Mouse (Mus musculus) splenic B cell, adult 2 months (primary cell): Measurements from ENCODE around the gene 4930486L24Rik.
"Not testable (repeated sequence)": the region's sequence is repeated elsewhere in the genome, so short reads cannot be mapped to it uniquely, and the experiment has no call there.

ENCODE experiments used
- DNase-seq: peaks from one replicate; pipeline ENCODE4 v3.0.0-alpha.2; 2011; ENCODE audit warnings: low read depth, low spot score
- H3K27me3 ChIP-seq: 2 replicates; pipeline ENCODE4 v1.6.1; 2012; ENCODE audit warnings: mild to moderate bottlenecking, low read length, moderate library complexity, mixed read lengths; ENCODE audit not compliant: control insufficient read depth, poor library complexity, insufficient read depth, severe bottlenecking
- H3K36me3 ChIP-seq: 2 replicates; pipeline ENCODE4 v1.6.1; 2012; ENCODE audit warnings: mild to moderate bottlenecking, low read length, moderate library complexity, mixed read lengths; ENCODE audit not compliant: control insufficient read depth, poor library complexity, insufficient read depth, severe bottlenecking

The 4930486L24Rik gene

DNA sequence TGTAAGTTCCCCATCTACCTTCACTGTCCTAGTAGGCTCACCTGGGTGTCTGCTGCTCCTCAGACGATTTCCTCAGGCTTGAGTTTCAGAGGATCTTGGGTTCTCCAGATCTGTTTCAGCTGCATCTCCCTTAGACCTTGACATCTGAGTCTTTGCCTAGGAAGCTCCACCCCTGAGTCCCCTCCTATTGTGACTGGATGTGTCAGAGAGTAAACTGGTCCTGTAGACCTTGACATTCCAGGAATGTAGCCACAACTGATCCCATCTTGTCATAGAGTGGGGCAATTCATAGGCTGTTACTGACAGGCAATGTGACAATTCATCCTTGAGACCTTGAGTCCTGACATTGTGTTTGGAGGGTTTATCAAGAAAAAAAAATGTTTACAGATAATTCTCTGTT lies at the start of gene 4930486L24Rik:
4930486L24Rik (minus strand) TSS at position 195 of the 400 bp plus-strand sequence.
- Histone ChIP-seq H3K36me3 (no peaks in the 10 kb centered on the region), H3K27me3 (no peaks in the 10 kb centered on the region)
- no peak for DNase-seq

DNA sequence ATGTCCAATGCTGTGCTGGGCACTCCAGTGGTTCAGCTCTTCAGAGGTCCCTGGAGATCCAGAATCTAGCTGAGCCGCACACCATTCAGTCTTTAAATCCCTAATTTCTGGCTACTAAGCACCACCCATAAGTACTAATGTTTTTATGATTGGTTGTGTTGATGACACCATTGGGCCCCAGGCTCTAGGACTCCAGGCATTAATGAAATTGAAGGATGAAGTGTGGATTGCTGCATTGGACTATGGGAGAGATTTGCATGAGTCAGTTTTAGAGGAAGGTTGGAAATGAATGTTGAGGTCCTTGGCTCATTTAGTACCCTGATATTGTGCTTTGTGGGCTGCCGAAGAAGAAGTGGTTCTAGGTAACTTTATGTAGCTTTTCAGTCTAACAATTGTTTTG lies 40.5 kb upstream of the 4930486L24Rik start, which contains the start of gene Tpbpb:
Tpbpb (minus strand) TSS at position 101 of the 400 bp plus-strand sequence.
- not testable (repeated sequence) for H3K36me3 ChIP-seq, H3K27me3 ChIP-seq, DNase-seq

DNA sequence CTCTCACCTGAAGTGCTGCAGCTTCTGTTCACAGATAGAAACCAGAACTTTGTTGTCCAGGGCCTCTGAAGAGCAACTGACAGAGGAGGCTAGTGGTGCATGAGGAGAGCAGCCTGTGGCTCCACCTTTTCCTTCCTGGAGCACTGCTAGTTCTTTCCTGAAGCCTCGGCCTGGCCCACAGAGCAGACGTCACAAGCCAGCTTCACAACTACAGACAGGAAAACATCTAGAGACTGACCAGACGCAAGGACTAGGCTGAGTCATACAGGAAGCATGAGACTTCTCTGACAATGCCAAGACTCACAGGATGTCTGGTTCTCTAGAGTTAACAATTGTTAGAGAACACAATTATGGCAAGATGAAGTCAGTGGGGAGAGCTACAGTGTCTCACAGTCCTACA lies 33.1 kb upstream of the 4930486L24Rik start, which contains the start of gene Ctla2b:
Ctla2b (minus strand) TSS at position 120 of the 400 bp plus-strand sequence.
- no peak for DNase-seq
- H3K27me3 ChIP-seq, result no peaks in the 10 kb centered on the region
- no peaks in the 10 kb centered on the region for H3K36me3 ChIP-seq

DNA sequence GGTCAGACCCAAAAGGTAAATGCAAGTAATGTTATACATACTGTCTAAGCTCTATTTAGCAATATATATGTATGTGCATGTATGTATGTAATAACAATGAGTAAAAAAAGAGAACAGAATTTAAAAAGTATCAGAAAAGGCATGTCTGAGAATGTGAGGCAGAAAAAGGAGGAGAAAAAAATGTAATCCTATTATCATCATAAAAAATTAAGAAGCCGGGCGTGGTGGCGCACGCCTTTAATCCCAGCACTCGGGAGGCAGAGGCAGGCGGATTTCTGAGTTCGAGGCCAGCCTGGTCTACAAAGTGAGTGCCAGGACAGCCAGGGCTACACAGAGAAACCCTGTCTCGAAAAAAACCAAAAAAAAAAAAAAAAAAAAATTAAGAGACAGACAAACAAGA lies 32.5 kb upstream of the 4930486L24Rik start, which contains the start of gene Gm49392:
Gm49392 (minus strand) TSS at position 101 of the 400 bp plus-strand sequence.
- not testable (repeated sequence) for DNase-seq, H3K36me3 ChIP-seq, H3K27me3 ChIP-seq

DNA sequence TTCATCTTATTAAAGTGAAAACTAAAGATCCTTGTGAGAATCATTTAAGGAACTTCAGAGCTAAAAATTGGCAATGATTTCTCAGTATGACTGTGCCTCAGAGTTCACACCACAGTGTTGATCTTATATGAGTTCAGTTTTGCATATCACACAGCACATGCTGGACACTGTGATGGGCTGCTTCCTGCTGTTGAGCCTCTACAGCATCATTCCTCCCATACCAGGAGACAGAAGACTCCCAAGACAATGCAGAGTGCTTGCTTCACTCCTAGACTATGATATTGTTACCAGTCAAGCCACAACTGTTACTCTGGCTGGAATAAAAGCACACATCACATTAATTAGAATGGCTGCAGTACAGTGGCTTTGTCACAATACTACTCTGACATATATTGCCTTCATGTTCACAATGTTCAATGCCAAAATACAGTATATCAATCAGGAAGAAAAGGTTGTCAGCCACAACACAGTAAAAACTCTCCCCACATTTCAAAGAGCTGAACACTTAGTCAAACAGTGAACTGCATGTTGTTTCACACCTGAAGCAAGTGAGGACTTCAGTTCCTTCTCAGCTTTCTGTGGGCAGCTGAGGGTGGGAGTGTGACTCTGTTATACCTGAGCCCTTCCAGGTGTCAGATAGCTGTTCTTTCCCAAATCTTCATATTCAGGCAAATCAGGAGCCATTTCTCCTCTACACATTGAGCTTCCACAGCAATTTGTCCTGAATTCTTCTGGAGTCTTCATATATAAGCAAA lies 31.3 kb upstream of the 4930486L24Rik start:
- no peaks in the 10 kb centered on the region for H3K36me3 ChIP-seq
- DNase-seq, result no peak
- H3K27me3 ChIP-seq, result no peaks in the 10 kb centered on the region

DNA sequence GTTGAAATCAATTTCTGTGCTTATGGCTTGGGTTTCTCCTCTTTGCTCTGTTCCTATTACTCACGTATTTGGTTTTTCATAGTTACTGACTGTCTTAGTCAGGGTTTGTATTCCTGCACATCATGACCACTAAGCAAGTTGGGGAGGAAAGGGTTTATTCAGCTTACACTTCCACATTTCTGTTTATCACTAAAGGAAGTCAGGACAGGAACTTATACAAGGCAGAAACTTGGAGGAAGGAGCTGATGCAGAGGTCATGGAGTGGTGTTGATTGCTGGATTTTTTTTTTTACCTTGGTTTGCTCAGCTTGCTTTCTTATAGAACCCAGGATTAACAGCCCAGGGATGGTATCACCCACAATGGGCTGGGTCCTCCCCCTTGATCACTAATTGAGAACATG lies 28.0 kb upstream of the 4930486L24Rik start:
- H3K36me3 ChIP-seq, result no peaks in the 10 kb centered on the region
- no peaks in the 10 kb centered on the region for H3K27me3 ChIP-seq
- DNase-seq, result no peak

DNA sequence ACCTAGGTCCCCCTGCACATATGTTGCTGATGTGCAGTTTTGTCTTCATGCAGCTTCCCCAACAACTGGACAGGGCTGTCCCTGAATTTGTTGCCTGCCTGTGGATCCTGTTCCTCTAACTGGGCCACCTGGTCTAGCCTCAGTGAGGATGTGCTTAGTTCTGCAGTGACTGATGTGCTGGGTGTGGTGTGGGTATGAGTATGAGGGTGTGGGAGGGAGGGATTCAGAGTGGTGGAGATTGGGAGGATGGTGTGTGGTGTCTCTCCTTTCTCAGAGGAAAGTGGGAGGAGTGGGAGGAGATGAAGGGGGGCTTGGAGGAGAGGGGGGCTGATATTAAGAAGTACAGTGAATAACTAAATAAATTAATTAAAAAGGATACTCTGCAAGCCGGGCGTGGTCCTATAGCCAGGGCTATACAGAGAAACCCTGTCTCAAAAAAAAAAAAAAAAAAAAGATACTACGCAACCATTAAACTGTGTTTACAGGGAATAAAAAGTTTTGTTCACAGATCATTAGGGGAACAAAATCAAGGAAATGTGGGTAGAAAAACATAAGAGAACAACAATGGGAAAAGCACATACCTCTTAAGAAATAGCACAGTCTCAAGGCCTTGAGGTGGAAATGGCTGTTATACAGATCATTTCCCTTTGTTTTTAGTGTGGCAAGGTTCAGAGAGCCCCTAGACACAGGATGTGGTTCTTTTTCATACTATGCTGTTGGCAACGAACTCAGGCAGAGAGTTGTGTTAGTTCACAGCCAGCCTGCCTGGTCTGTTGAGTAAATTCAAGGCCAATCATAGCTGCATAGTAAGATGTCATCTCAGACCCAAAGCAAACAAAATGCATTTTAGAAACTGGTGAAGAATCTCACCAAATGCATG lies 15.8 kb downstream of the 4930486L24Rik start:
- DNase-seq, result no peak
- Histone ChIP-seq H3K36me3 (no peaks in the 10 kb centered on the region), H3K27me3 (no peaks in the 10 kb centered on the region)

DNA sequence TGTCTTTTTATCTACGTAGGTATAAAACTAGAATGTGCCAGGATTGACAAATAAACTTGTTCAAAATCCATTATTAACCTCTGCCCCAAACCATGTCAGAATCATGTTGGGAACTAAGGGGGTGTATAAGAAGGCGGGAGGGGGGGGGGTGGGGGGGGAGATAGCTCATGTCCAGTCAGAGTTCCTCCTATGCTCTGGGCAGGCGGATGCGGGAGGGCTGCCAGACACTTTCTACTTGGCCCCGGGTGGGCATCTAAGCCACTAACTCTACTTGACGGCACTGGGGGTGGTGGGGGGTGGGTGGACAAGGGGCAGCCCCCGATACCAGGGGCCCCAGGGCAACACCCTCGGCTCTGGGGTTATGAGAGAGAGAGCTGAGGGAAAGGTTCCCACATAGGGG lies 21.1 kb downstream of the 4930486L24Rik start:
- DNase-seq, result no peak

DNA sequence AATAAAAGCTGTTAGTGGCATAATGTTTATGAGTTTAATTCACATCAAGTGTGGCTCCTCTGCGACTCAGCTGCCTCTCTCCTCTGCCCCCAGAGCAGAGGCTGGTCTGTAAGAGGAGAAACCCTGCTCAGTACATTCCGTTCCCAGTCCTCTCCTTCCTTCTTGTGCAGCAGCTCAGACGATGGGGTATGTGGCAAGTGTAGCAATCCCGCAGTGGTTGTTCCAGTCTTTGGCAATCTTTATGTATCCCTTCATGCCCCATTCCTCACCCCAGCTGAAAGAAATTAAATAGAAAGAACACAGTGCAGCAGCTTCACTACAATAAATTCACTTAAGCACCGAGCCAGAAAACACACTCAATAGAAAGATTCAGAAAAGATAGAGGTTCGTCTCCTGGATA lies 21.6 kb downstream of the 4930486L24Rik start:
- Histone ChIP-seq H3K27me3 (no peaks in the 10 kb centered on the region), H3K36me3 (no peaks in the 10 kb centered on the region)
- no peak for DNase-seq

More for the DNA sequence above, 21.1 kb downstream of the 4930486L24Rik start:
- Histone ChIP-seq H3K36me3 (no peaks in the 10 kb centered on the region), H3K27me3 (no peaks in the 10 kb centered on the region)

DNA sequence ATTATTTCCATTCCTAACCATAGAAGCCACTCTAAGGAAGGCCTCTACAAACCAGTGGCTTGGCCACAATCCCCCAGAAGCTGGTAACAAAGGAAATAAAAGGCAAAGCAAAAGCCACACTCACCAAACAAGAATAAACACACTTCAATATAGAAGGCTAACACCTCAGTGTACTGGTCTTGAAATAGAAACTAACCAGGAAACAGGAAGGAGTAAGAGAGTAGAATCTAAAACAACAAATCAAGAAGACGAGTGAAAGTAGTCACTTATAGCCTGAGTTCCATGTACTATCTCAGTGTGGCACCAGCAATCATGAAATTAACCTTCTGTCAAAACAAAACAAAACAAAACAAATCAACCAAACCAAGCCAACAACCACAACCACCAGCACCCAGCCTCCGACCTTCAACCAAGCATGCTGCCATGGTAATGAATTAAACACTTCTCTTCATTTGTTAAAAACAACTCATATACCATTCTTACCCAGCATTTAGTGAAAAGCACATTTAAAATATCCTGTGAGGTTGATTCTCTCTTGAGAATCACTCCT lies 24.8 kb downstream of the 4930486L24Rik start:
- no peak for DNase-seq

DNA sequence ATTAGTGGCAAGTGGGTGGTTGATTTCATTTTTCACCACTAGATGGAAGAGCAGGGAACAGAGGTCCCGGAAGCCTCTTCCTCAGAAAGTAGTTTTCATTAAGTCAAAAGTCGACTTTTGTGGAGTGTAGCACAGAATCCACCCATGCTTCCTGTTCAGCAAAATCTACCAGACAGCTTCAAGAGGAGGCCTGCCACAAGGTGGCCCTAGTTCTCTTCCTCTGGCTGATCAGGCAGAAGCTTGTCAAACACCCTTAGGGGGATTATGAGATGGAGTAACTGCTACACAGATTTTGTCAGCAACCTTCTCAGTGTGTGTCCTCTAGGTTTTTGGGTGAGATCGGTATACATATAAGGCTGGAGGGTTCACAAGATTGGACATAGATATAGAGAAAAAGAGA lies 38.2 kb downstream of the 4930486L24Rik start:
- DNase-seq, result no peak
- no peaks in the 10 kb centered on the region for H3K27me3 ChIP-seq
- H3K36me3 ChIP-seq, result no peaks in the 10 kb centered on the region

More for the DNA sequence above, 24.8 kb downstream of the 4930486L24Rik start:
- Histone ChIP-seq H3K27me3 (no peaks in the 10 kb centered on the region), H3K36me3 (no peaks in the 10 kb centered on the region)

DNA sequence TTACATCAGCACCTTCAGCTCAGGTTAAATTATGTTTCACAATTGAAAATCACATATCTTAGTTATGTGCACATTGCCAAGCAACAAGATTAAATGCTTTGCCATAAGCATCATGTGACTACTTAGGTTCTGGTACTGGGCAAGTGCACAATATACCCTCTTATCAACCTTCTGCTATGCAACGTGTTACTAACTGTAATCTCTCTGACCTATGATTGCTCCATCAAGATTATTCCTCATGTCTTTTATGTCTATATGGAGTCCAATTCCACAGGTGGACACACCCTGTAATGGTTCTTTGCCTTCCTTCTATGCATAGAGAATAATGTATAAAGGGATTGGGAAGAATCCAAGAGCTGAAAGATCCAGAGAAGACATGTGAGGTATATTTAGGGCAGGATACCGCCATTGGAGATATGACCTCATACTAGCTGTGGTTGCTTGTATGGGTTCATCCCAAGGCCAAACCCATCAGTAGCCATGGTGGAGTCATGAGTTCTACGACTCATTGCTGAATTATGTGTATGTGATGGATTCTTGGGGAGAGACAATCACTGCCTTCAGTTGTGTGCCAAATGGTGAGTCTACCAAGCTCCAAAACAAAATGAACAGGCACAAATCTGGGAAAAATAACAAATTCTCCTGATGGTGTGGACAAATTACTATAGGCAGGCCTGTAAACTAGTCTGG lies 43.6 kb downstream of the 4930486L24Rik start:
- no peaks in the 10 kb centered on the region for H3K36me3 ChIP-seq
- H3K27me3 ChIP-seq, result no peaks in the 10 kb centered on the region
- no peak for DNase-seq

DNA sequence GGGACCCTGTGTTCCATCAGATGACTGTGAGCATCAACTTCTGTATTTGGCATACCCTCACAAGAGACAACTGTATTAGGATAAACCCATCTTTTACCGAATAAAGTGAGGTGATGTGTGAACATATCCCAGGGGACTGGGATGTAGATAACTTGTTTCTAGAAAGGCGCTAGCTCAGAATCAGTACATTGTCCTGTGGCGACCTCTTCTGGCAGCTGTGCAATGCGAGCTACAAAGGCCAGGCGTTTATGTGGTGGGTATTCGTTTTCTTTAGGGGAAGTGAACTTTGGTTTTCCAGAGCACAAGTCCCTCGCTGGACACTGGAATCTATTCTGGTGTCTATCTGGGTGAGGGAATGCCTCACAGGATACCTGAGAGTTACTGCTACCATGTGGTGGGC lies 44.8 kb downstream of the 4930486L24Rik start:
- Histone ChIP-seq H3K27me3 (no peaks in the 10 kb centered on the region), H3K36me3 (no peaks in the 10 kb centered on the region)
- DNase-seq, result no peak

DNA sequence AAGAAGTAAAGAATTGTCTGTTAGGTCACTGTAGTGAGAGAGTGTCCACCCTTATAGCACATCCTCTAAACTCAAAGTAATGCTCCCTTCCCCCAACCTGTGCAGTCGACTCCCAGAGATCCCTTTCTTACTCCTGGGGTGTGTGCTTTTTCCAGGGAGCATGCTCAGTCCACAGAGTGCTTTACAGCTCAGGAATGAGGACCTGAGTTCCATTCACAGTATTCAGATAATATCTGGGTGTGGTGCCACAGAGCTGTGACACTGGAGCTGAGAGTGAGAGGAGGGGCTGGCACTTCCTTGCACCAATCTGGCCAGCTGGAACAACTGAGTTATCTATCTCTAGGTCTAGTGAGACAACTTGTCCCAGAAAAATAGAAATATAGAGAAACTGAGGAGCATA lies 50.6 kb downstream of the 4930486L24Rik start:
- no peak for DNase-seq
- H3K27me3 ChIP-seq, result no peaks in the 10 kb centered on the region

More for the DNA sequence above, 50.6 kb downstream of the 4930486L24Rik start:
- H3K36me3 ChIP-seq, result no peaks in the 10 kb centered on the region
